Mouse (Mus musculus): ENCODE results near the gene Lpar2.

Lpar2 gene

GRCm38 (mm10) chr8:69870003-69870765 is 48.0 kb downstream of the Lpar2 start:
- DNase-seq: peak; percentile 62 to 72

GRCm38 (mm10) chr8:69870907-69871306 is 48.7 kb downstream of the Lpar2 start:
- DNase-seq: peak; percentile 33 to 42

GRCm38 (mm10) chr8:69874155-69874554 is 51.9 kb downstream of the Lpar2 start:
- peak; percentile 75 to 86 for DNase-seq

GRCm38 (mm10) chr8:69874654-69875053 is 52.4 kb downstream of the Lpar2 start:
- no peak for DNase-seq

- DNase-seq: no peak
These were observed 53.9 kb downstream of the Lpar2 start for GRCm38 (mm10) chr8:69876097-69876496.

- DNase-seq: no peak
These were observed 54.7 kb downstream of the Lpar2 start for GRCm38 (mm10) chr8:69876967-69877366.

- no peak for DNase-seq
These were observed 55.2 kb downstream of the Lpar2 start for GRCm38 (mm10) chr8:69877396-69877795.

GRCm38 (mm10) chr8:69877992-69878391 is 55.8 kb downstream of the Lpar2 start:
- DNase-seq: peak in 1 of 2 experiments; percentile 33

- no peak for DNase-seq
These were observed 57.4 kb downstream of the Lpar2 start for GRCm38 (mm10) chr8:69879678-69880077.

Data from cerebellum, postnatal 10 days (tissue).